Mouse (Mus musculus): ENCODE measurements around the gene Foxj1. TPM values are rescaled to one million over a fixed set of nuclear protein-coding genes. Genes with fewer than 3 reads are reported as not detected.
"Not testable (repeated sequence)": the region's sequence is repeated elsewhere in the genome, so short reads cannot be mapped to it uniquely, and the experiment has no call there.

Gene Foxj1
- total and polyA plus RNA-seq, 3 experiments, result 0.05 to 0.11 TPM; not detected in 1

GRCm38 (mm10) chr11:116362015-116362414 is 26.8 kb upstream of the Foxj1 start:
- TF ChIP-seq GATA1 (IDR thresholded peaks at IDR 0.05; ENCODE audit: borderline replicate concordance, low read length) (no peak), TAL1 (conservative IDR thresholded peaks at IDR 0.05; ENCODE audit: low read depth, low read length) (no peak), POLR2AphosphoS5 (IDR thresholded peaks at IDR 0.05; ENCODE audit: insufficient replicate concordance, low read depth, low read length) (no peak), CTCF (IDR thresholded peaks at IDR 0.05; ENCODE audit: low read depth, low read length) (no peak), GATA2 (IDR thresholded peaks at IDR 0.05; ENCODE audit: borderline replicate concordance, low read depth, low read length) (no peak)
- DNase-seq (ENCODE audit: low spot score) (no peak), ATAC-seq (ENCODE audit: extremely low read depth, insufficient number of reproducible peaks, low FRiP score, poor library complexity, severe bottlenecking) (no peak)
- Histone ChIP-seq H3K4me1 (ENCODE audit: insufficient read depth, low read depth, low read length) (peaks cover 2% of the 10 kb centered on the region; the same call in 1 of the 2 replicates), H3K27me3 (ENCODE audit: insufficient read depth, low read length) (peaks cover 32% of the 10 kb centered on the region), H3K36me3 (replicated peaks) (peaks cover 18% of the 10 kb centered on the region), H3K4me3 (ENCODE audit: low read depth, low read length) (no peak overlapping the region), H3K9me3 (replicated peaks) (no peaks in the 10 kb centered on the region)

GRCm38 (mm10) chr11:116360915-116361314 is 25.7 kb upstream of the Foxj1 start:
- not testable (repeated sequence) for ATAC-seq (ENCODE audit: extremely low read depth, insufficient number of reproducible peaks, low FRiP score, poor library complexity, severe bottlenecking); DNase-seq (ENCODE audit: low spot score); H3K4me3 ChIP-seq (ENCODE audit: low read depth, low read length); H3K9me3 ChIP-seq (replicated peaks); H3K4me1 ChIP-seq (ENCODE audit: insufficient read depth, low read depth, low read length)
- Histone ChIP-seq H3K27me3 (ENCODE audit: insufficient read depth, low read length) (peaks cover 32% of the 10 kb centered on the region), H3K36me3 (replicated peaks) (peaks cover 18% of the 10 kb centered on the region)

DNA sequence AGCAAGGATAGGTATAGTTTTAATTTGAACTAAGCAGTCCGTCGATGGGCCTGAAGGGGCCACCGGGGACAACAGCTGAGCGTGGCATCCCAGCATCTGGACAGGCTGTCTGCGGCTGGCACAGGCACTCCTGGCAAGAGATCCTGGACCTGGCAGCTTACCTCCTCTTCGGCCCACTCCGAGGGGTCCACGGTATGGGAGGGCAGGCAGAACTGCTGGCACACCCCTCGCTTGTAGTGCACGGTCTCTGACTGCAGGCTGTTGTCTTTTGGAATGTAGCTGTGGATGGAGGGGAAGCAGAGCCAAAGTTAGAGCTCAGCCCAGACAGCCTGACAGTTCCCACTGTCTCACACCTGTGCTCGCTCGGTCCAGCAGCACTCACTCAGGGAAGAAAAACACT is 24.5 kb upstream of the Foxj1 start:
- DNase-seq (ENCODE audit: low spot score) (no peak), ATAC-seq (ENCODE audit: extremely low read depth, insufficient number of reproducible peaks, low FRiP score, poor library complexity, severe bottlenecking) (no peak)
- Histone ChIP-seq H3K9me3 (replicated peaks) (peaks cover 2% of the 10 kb centered on the region; the same call in 1 of the 2 replicates), H3K4me1 (ENCODE audit: insufficient read depth, low read depth, low read length) (peaks cover 2% of the 10 kb centered on the region; the same call in 1 of the 2 replicates), H3K27me3 (ENCODE audit: insufficient read depth, low read length) (peaks cover 35% of the 10 kb centered on the region), H3K36me3 (replicated peaks) (peaks cover 25% of the 10 kb centered on the region), H3K4me3 (ENCODE audit: low read depth, low read length) (no peak overlapping the region)
- TF ChIP-seq CTCF (IDR thresholded peaks at IDR 0.05; ENCODE audit: low read depth, low read length) (no peak), GATA2 (IDR thresholded peaks at IDR 0.05; ENCODE audit: borderline replicate concordance, low read depth, low read length) (no peak), GATA1 (IDR thresholded peaks at IDR 0.05; ENCODE audit: borderline replicate concordance, low read length) (no peak), POLR2AphosphoS5 (IDR thresholded peaks at IDR 0.05; ENCODE audit: insufficient replicate concordance, low read depth, low read length) (no peak), TAL1 (conservative IDR thresholded peaks at IDR 0.05; ENCODE audit: low read depth, low read length) (no peak)

DNA sequence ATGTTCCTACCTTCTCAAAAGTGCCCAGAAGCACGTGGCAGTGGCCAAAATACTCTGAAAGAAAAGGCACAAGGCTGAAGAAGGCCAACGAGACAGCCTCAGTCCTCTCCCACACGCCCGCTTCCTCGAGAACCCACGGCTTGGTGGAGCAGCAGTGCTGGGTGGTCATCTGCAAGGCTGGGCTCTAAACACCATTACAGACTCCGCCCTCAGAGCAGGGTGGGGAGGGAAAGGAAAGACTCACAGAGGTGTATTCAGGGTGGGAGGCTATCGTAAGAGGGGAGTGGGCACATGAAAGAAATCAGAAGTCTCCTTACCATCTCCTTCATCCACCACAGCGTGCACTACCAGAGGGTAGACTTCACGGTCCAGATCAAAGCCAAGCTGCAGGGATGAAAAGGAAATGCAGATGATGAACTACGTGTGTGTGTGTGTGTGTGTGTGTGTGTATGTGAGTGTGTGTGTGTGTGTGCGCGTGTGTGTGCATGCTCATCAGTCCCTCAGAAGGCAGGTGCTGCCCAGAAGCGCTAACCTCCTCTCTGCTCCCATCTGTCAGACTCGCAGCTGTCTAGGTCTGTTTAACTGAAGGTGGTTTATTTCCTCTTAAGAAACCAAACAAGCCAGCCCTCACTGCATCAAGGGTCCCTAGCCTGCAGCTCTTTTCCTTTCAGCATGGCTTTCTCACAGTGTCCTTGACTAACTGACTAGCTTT is 23.9 kb upstream of the Foxj1 start:
- no peak for DNase-seq (ENCODE audit: low spot score)
- Histone ChIP-seq H3K9me3 (replicated peaks) (peaks cover 2% of the 10 kb centered on the region; the same call in 1 of the 2 replicates), H3K4me1 (ENCODE audit: insufficient read depth, low read depth, low read length) (peaks cover 2% of the 10 kb centered on the region; the same call in 1 of the 2 replicates), H3K27me3 (ENCODE audit: insufficient read depth, low read length) (peaks cover 37% of the 10 kb centered on the region), H3K4me3 (ENCODE audit: low read depth, low read length) (no peak overlapping the region), H3K36me3 (replicated peaks) (peaks cover 31% of the 10 kb centered on the region)
- no peak for TF ChIP-seq GATA2 (IDR thresholded peaks at IDR 0.05; ENCODE audit: borderline replicate concordance, low read depth, low read length)
- no peak for TF ChIP-seq GATA1 (IDR thresholded peaks at IDR 0.05; ENCODE audit: borderline replicate concordance, low read length)
- TF ChIP-seq TAL1 (conservative IDR thresholded peaks at IDR 0.05; ENCODE audit: low read depth, low read length), result no peak
- TF ChIP-seq CTCF (IDR thresholded peaks at IDR 0.05; ENCODE audit: low read depth, low read length), result no peak
- no peak for TF ChIP-seq POLR2AphosphoS5 (IDR thresholded peaks at IDR 0.05; ENCODE audit: insufficient replicate concordance, low read depth, low read length)
- no peak for ATAC-seq (ENCODE audit: extremely low read depth, insufficient number of reproducible peaks, low FRiP score, poor library complexity, severe bottlenecking)

DNA sequence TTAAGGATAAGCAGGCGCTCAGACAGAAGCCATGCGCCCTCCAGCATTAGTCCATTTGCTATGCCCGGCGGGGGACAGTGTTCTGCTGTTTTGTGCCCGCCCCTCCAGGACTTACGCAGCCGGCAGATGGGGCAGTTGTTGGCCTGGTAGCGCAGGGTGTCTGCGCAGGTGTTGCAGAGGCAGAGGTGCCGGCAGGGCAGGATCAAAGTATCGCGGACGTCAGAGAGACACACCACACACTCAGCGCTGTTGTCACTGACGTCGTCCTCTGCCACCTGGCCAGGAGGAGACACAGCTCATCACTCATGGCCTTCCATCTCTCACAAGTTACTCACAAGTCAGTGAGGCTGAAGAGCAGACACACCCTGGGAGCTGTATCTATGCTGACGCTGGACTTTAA is 19.3 kb upstream of the Foxj1 start:
- Histone ChIP-seq H3K4me3 (ENCODE audit: low read depth, low read length) (no peak overlapping the region), H3K9me3 (replicated peaks) (peaks cover 2% of the 10 kb centered on the region; the same call in 1 of the 2 replicates), H3K27me3 (ENCODE audit: insufficient read depth, low read length) (peaks cover 27% of the 10 kb centered on the region), H3K36me3 (replicated peaks) (peaks cover 26% of the 10 kb centered on the region), H3K4me1 (ENCODE audit: insufficient read depth, low read depth, low read length) (peaks cover 2% of the 10 kb centered on the region; the same call in 1 of the 2 replicates)
- TF ChIP-seq GATA1 (IDR thresholded peaks at IDR 0.05; ENCODE audit: borderline replicate concordance, low read length) (no peak), CTCF (IDR thresholded peaks at IDR 0.05; ENCODE audit: low read depth, low read length) (no peak), POLR2AphosphoS5 (IDR thresholded peaks at IDR 0.05; ENCODE audit: insufficient replicate concordance, low read depth, low read length) (no peak), GATA2 (IDR thresholded peaks at IDR 0.05; ENCODE audit: borderline replicate concordance, low read depth, low read length) (no peak), TAL1 (conservative IDR thresholded peaks at IDR 0.05; ENCODE audit: low read depth, low read length) (no peak)
- no peak for DNase-seq (ENCODE audit: low spot score)
- no peak for ATAC-seq (ENCODE audit: extremely low read depth, insufficient number of reproducible peaks, low FRiP score, poor library complexity, severe bottlenecking)

DNA sequence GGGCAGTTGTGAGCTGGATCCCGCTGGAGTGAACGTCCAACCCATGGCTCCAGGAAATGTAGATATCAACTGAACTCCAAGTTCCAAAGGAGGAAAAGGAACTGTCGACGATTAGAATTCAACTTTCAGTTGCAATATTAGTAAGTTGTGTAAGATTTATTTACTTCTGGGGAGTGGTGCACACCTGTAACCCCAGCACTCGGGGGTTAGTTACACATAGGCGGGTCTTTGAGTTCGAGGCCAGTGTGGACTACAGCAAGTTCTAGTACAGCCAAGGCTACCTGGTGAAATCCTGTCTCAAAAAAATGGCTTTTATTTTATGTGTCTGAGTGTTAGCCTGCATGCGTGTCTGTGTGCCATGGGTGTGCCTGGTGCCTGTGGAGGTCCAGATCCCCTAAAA is 18.3 kb upstream of the Foxj1 start:
- Histone ChIP-seq H3K9me3 (replicated peaks) (peaks cover 2% of the 10 kb centered on the region; the same call in 1 of the 2 replicates), H3K4me1 (ENCODE audit: insufficient read depth, low read depth, low read length) (0 out of 2 replicates have a peak, but pooled peaks cover 2% of the 10 kb centered on the region), H3K4me3 (ENCODE audit: low read depth, low read length) (no peak overlapping the region), H3K27me3 (ENCODE audit: insufficient read depth, low read length) (peaks cover 34% of the 10 kb centered on the region), H3K36me3 (replicated peaks) (peaks cover 16% of the 10 kb centered on the region)
- DNase-seq (ENCODE audit: low spot score) (no peak), ATAC-seq (ENCODE audit: extremely low read depth, insufficient number of reproducible peaks, low FRiP score, poor library complexity, severe bottlenecking) (no peak)
- no peak for TF ChIP-seq TAL1 (conservative IDR thresholded peaks at IDR 0.05; ENCODE audit: low read depth, low read length)
- no peak for TF ChIP-seq GATA1 (IDR thresholded peaks at IDR 0.05; ENCODE audit: borderline replicate concordance, low read length)
- no peak for TF ChIP-seq POLR2AphosphoS5 (IDR thresholded peaks at IDR 0.05; ENCODE audit: insufficient replicate concordance, low read depth, low read length)
- TF ChIP-seq GATA2 (IDR thresholded peaks at IDR 0.05; ENCODE audit: borderline replicate concordance, low read depth, low read length), result no peak
- TF ChIP-seq CTCF (IDR thresholded peaks at IDR 0.05; ENCODE audit: low read depth, low read length), result no peak

Measured in G1E (cell line).